Mouse (Mus musculus): Measurements from ENCODE around the gene Hba-a2.

GRCm38 (mm10) chr11:32265117-32265738, 31.1 kb upstream of the Hba-a2 start:
- TF ChIP-seq POLR2A (IDR thresholded peaks at IDR 0.05; ENCODE audit: borderline replicate concordance, extremely low read depth, low read depth, low read length) (no peak), CTCF (IDR thresholded peaks at IDR 0.05; ENCODE audit: insufficient read depth, low read length) (no peak)
